Mouse (Mus musculus) monocyte, adult 2 months (primary cell): ENCODE data around the gene Stat5a.

ENCODE experiments used
- DNase-seq, 2 experiments: peaks; one replicate each; pipeline ENCODE4 v3.0.0; 2022; ENCODE audit warnings: low spot score in 2 of 2, low read depth in 1 of 2

Stat5a gene

DNA sequence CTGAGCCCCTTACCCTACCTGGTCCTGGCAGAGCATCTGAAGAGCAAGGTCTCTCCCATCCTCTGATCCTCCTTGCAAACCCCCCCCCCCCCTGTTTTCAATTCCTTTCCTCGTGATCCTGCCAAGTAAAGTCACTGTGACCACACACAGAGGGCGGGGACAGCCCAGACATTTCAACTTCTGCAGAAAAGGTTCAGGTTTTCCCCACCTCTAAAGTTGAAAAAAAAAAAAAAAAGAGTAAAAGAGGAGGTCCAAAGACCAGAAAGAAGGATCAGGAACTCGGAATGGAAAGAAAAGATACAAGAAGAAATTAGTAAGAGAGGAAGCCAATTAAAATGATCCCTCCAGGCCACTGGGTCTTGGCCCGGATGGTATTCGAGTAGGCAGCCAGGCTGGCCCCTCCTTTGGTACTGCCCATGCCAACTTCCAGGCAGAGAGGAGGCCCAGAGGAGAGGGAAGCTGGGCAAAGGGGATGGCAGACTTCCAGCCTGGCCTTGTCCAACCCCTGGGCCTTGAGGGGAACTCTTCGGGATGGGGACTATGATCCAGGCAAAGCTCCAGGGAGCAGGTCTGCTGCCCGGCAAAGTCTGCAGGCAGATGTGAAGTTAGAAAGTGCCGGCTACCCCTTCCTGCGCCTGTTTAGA lies at the start of gene Stat5a:
Gene Stat5a (plus strand): TSS at position 417 of the 644 bp plus-strand sequence.
- no peak for DNase-seq

- no peak for DNase-seq
These were observed 48.6 kb upstream of the Stat5a start for GRCm38 (mm10) chr11:100810516-100810915.

- DNase-seq, result no peak
These were observed 48.0 kb upstream of the Stat5a start for GRCm38 (mm10) chr11:100811132-100811531.

DNA sequence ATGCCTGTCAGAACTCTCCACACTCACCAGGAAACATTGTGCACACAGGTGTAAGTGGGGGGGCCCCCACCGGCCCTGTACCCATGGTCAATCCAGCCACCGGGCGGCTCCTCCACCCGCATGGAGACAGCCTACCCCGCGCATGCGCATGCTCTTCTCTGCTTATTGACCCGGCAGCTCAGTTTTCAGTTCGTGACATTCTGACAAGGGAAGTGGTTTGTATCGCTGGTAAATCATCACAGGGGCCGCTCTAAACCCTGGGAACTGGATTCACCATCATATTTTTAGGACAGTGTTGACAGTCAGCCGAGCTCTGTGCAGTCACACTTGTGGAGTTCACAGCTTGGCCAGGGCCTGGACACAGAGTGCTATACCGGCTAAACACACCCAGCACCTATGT lies 44.7 kb upstream of the Stat5a start:
- DNase-seq, result peak; percentile 61 to 81

DNA sequence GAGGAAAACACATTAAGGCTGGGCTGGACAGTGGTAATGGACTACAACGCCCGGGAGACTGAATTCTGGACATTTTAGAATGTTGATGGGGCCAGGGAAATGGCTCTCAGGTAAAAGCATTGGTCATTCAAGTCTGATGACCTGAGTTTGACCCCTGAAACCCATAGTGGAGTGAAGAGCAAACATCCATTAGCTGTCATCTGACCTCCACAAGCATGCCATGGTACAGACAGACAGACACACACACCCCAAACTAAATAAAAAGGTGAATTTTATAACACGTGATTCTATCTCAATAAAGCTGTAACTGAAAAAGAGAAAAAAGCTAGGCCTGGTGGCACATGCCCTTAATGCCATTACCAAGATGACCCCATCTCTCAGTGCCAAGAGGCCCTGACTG lies 42.8 kb upstream of the Stat5a start:
- DNase-seq, result no peak

- no peak for DNase-seq
These were observed 42.4 kb upstream of the Stat5a start for GRCm38 (mm10) chr11:100816801-100817200.

DNA sequence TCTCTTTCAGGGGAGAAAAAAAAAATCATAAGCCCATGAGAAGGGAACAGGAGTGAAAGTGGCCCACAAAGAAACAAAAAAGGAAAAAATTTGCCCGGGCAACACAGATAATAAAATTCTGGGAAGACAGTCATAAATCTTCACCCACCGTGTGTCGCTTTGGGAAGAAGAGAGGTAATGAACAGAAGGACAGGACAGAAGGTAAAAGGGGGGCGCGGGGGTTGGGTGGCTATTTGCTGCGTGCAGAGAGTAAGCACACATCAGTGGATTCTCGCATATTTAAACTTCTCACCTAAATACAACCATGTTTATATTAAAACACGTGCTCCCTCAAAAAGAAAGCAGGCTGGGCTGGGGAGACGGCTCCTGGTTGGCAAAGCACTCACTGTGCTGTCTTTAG lies 41.8 kb upstream of the Stat5a start:
- DNase-seq, result no peak

DNA sequence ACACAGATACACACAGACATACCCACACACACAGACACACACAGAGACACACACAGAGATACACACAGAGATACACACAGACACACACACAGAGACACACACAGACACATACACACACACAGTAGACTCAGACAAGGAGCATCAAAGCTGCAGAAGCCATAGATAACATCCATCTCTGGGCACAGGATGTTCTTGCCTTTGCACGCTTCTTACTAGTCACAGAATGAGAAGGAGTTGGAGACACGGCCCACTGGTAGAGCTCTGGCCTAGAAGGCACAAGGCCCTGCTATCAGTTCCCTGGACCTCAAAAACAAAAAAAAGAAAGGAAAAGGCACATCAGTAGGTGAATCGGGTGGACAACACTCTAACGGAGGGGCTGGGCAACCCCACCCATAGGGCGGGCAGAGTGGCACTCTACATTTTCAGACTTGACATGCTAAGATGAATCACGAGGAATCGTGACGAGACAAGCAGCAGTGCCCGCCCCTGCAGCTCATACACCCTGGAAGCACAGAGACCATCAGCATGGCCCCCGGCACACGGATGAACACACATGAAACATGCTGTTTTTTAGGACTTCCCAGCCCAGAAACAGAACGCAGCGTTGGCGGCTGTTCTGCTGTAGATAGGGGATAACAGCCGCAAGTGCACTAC lies 40.7 kb upstream of the Stat5a start:
- no peak for DNase-seq

DNA sequence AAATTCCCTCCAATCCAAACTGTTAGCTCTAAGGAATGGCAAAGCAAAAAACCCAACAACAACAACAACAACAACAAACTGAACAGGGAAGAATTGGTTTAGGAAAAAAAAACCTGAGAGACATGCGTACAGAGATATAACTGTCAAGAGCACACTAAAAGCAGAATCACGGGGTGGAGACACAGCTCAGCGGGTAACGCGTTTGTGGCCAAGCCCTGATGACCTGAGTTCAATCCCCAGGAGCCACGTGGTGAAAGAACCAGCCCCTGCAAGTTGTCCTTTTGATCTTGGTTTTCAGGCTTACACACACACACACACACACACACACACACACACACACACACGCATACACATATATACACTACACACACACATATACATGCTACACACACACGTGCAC lies 40.1 kb upstream of the Stat5a start:
- no peak for DNase-seq

- DNase-seq, result no peak
These were observed 39.5 kb upstream of the Stat5a start for GRCm38 (mm10) chr11:100819626-100820025.

GRCm38 (mm10) chr11:100820047-100820446 lies 39.1 kb upstream of the Stat5a start:
- no peak for DNase-seq

- DNase-seq, result no peak
These were observed 37.4 kb upstream of the Stat5a start for GRCm38 (mm10) chr11:100821605-100822220.

DNA sequence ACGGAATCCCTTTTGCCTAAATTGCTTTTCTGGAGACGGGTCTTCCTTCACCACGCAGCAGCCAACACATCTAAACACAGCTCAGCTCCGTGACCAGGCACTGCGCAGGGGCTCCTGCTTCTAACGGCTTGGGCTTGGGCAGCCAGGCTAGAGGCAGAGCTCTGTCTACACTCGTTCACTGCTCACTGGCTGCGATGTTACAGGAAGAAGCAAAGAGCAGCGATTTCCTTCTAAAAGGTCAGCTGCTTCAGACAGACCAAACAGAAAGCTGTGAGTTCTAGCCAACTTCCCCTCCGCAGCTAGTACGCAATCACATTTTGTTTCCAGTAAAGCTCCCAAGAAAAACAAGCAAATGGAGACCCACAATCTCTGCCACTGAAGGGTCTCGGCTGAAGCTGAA lies 36.8 kb upstream of the Stat5a start:
- DNase-seq, result peak; percentile 24 to 58

DNA sequence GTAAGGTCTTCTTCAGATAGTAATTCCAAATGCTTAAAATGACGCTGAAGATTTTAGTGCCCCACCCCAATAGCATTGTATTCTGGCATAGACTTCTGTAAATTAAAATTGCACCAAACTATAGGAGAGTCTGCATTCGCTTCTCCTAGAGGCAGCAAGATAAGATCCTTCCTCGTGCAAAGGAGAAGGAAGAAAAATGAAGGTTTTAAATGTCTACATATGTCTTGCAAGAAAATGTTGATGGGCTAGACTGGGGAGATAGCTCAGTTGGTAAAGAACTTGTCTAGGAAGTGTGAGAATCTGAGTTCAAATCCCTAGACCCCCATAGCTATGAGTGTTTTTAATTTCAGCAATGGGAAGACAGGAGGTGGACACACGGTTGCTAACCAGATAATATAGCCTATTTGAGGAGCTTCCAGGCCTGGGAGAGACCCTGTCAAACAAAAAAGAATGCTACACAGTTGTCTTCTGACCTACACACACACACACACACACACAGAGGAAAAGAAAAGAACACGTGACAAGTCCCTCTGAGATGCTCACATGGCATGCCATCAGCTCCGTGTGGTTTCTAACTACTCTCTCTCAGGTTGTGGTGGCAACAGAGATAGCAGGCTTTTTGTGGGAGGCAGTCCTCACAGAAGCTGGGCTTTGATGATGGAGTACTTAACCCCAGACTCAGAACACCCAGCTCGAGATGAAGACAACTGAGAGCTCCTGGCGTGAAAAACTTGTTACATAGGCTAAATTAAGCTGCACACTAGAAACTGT lies 35.4 kb upstream of the Stat5a start:
- no peak for DNase-seq

- no peak for DNase-seq
These were observed 34.7 kb upstream of the Stat5a start for GRCm38 (mm10) chr11:100824496-100824895.

DNA sequence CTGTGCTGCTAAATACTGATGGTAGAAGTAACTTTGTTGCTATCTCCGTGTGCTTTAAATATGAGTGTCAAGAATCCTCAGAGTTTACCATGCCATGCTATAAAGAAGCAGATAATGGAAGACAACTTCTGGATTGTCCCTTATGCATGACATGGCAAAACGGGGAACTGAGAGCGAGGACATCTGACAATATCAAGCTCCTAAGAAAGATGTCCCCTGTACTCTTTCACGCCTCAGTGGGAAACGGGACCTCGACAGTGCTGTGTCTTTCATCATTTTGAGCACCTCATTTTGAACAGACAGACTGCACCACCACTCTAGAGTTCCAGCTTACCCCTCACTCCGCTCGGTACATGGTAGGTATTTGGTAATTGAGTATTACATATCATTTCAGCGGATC lies 33.7 kb upstream of the Stat5a start:
- DNase-seq, result no peak

GRCm38 (mm10) chr11:100826161-100826866 lies 32.8 kb upstream of the Stat5a start:
- DNase-seq, result peak in 1 of 2 experiments; percentile 54

GRCm38 (mm10) chr11:100828676-100829151 lies 30.4 kb upstream of the Stat5a start:
- no peak for DNase-seq

DNA sequence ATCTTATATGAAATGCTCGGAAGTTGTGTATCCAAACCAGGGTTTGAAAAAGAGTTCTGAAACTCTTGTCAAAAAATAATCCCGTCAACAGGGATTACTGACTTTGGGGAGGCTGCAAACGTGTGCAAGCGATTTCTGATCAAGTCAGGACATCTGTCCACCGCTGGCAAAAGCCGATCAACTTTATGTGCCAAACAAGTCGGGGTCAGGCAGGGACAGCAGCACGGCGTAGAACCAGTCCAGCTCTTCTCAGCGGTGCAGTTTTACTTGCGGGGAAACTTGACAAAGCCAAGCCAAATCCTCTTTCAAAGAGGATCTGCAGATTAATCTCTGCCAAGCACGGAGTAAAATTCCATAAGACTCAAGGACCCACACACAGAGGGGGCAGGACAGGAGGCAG lies 29.5 kb upstream of the Stat5a start:
- no peak for DNase-seq

DNA sequence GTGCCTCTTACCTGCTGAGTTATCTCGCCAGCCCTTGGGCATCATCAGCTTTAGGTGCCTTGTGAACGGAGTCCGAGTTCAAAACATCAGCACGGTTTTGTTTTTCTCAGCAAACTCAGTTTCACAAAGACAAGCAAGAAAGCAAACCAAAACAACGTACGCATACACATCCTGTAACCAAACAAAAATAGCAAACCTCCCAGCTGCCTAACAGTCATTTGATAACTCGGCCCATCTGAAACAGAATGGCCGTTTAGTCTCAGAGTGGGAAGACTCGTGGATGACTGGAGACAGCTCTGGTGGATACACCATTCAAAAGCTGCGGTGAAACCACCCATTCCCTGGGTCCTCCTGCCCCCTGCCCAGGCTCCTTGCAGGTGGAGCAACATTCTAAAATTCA lies 27.8 kb upstream of the Stat5a start:
- DNase-seq, result no peak

GRCm38 (mm10) chr11:100833466-100833865 lies 25.7 kb upstream of the Stat5a start:
- no peak for DNase-seq
